Mouse (Mus musculus) central nervous system, embryonic 11.5 days (tissue): ENCODE results near the gene Krtap11-1. TPM values are rescaled to one million over a fixed set of nuclear protein-coding genes. Genes with fewer than 3 reads are reported as not detected.

Experiments
- polyA plus RNA-seq: library from polyadenylated mRNA; depleted of rRNA; stranded (reverse); fragments of >200 nt; gene quantifications from 2 replicates; pipeline ENCODE4 v1.2.3, GENCODE M21; 2012; rRNA removed

The Krtap11-1 gene
- polyA plus RNA-seq, result not detected in 2 replicates

GRCm38 (mm10) chr16:89571083-89571482 is at the start of gene Krtap11-1:
Gene Krtap11-1 (minus strand): TSS chr16:89571183.

Other genes starting within 250 kb of the Krtap11-1 start
- not detected in 2 replicates for gene Krtap21-1, start 167.3 kb downstream of the Krtap11-1 start, polyA plus RNA-seq
- not detected in 2 replicates for gene Krtap6-2, start 151.1 kb downstream of the Krtap11-1 start, polyA plus RNA-seq
- not detected in 2 replicates for gene Krtap8-1, start 83.2 kb downstream of the Krtap11-1 start, polyA plus RNA-seq
- 0.19 and 0.36 TPM in 2 replicates for gene Krtap7-1, start 62.9 kb downstream of the Krtap11-1 start, polyA plus RNA-seq